Mouse (Mus musculus): Measurements from ENCODE around the gene Ranbp9. TPM values are rescaled to one million over a fixed set of nuclear protein-coding genes. Genes with fewer than 3 reads are reported as not detected.
A peak's percentile ranks its signal among the peaks of the same experiment; 100 is the strongest.

Gene Ranbp9
- total and polyA plus RNA-seq, 2 experiments from 2014 or later: 9.3 to 44.9 TPM

DNA sequence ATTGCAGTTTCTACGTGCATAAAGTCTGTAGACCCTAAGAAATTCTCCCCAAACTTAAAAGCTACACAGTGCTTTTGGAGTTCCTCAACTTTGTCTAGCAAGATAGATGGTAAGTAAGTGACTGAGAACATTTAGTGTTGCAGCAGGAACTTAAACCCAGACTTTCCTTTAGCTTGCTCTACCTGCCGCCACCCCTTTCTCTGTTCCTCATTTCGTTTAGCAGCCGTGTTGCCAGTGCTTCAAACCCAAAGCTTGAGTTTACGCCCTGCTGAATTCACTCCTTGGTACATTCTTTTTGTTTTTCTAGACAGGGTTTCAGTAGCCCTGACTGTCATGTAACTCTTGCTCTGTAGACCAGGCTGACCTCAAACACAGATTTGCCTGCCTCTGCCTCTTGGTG is 81.5 kb downstream of the Ranbp9 start:
- Histone ChIP-seq H3K4me3 (ENCODE audit: low read depth, low read length) (no peak overlapping the region), H3K4me1 (ENCODE audit: insufficient read depth) (no peaks in the 10 kb centered on the region), H3K27ac (ENCODE audit: low read depth, low read length) (no peak overlapping the region), H3K27me3 (ENCODE audit: insufficient read depth, low read length) (no peaks in the 10 kb centered on the region), H3K4me2 (ENCODE audit: low read depth) (no peak overlapping the region), H3K36me3 (ENCODE audit: insufficient read depth) (peaks cover 30% of the 10 kb centered on the region), H3K9me3 (ENCODE audit: low read length) (no peaks in the 10 kb centered on the region), H3K9ac (no peak overlapping the region)
- no peak for TF ChIP-seq CTCF (IDR thresholded peaks at IDR 0.05; ENCODE audit: low read depth)
- 82% methylated on average over 5 of the region's 5 CpGs for WGBS
- no peak for ATAC-seq
- no peak for DNase-seq

DNA sequence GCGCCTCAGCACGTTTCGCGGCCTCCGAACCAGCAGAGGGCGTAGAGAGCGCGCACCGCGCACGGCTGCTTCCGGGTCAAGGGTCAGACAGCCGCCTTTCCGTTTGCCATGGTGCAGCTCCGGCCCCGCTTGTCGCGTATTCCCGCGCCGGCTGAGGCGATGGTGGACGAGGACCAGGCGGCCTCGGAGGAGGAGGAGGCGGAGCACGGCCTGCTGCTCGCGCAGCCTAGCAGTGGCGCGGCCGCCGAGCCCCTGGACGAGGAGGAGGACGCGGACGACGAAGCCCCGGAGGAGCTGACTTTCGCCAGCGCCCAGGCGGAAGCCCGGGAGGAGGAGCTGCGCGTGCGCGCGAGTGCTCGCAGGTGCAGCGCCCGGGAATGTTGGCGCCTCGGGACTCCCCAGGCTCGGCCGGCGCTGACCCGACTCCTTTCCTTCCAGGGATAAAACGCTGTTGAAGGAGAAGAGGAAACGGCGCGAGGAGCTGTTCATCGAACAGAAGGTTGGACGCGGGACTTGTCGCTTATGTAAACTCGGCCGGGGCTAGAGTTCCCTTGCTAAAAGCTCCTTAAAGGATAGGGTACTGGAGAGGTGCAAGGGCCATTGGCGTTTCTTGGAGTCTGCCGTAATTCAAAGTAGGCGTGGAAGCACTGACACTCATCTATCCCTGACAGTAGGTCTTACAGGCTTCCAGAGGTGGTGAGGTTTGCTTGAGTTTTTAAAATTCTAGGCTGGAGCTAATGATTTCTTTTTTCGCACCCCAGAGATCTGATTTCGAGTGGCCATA is 82.6 kb downstream of the Ranbp9 start, which contains the start of gene Nol7:
TSS of gene Nol7 (plus strand) at position 94 of the 784 bp plus-strand sequence.
- ATAC-seq: peak; percentile 95

DNA sequence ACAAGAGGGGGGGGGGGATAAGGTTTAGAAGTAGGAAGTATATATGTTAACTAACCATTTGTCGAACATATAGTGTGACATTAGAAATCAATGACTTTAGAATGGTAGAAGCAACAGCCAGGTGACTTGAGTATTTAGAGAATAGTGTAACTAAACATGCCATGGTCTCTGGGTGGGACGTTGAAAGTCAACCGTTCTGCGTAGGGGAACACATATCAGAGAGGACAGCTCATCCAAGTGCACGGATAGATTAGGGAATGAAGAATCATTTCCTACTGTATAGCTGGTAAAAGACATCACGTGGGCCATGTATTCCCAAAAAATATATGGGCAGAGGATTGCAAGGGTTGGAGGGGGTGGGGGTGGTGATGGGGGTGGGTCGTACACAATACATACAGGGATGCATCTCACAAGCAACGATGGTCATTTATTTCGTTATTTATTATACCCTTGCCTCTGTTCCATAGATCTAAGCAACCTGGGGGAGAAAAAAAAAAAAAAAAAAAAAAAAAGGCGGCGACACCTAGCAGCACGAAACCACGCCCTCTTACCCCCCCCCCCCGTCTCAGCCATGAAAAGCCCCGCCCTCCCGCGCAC is 83.3 kb downstream of the Ranbp9 start:
- no peaks in the 10 kb centered on the region for H3K4me1 ChIP-seq (ENCODE audit: insufficient read depth)
- 46% methylated on average over 14 of the region's 17 CpGs for WGBS
- peak overlapping the region; percentile 48 for H3K4me2 ChIP-seq (ENCODE audit: low read depth)
- H3K27me3 ChIP-seq (ENCODE audit: insufficient read depth, low read length): no peaks in the 10 kb centered on the region
- H3K36me3 ChIP-seq (ENCODE audit: insufficient read depth): peaks cover 22% of the 10 kb centered on the region
- H3K27ac ChIP-seq (ENCODE audit: low read depth, low read length): 0 out of 2 replicates have a peak overlapping the region, but pooled peaks have one; percentile 16
- ATAC-seq (no peak; the same call in 1 of the 2 replicates), DNase-seq (no peak)
- peak overlapping the region; percentile 86 for H3K4me3 ChIP-seq (ENCODE audit: low read depth, low read length)
- no peak for TF ChIP-seq CTCF (IDR thresholded peaks at IDR 0.05; ENCODE audit: low read depth)
- H3K9me3 ChIP-seq (ENCODE audit: low read length): no peaks in the 10 kb centered on the region
- no peak overlapping the region for H3K9ac ChIP-seq

More for the DNA sequence above, 82.6 kb downstream of the Ranbp9 start, which contains the start of gene Nol7:
- TF ChIP-seq CTCF (IDR thresholded peaks at IDR 0.05; ENCODE audit: low read depth): peak; percentile 93
- peak; percentile 98 for DNase-seq
- Histone ChIP-seq H3K4me3 (ENCODE audit: low read depth, low read length) (peak within 1 kb of the TSS; percentile 86), H3K4me2 (ENCODE audit: low read depth) (peak within 1 kb of the TSS; percentile 48), H3K4me1 (ENCODE audit: insufficient read depth) (no peaks in the 10 kb centered on the region), H3K27me3 (ENCODE audit: insufficient read depth, low read length) (no peaks in the 10 kb centered on the region), H3K9ac (peak within 1 kb of the TSS; percentile 88), H3K9me3 (ENCODE audit: low read length) (no peaks in the 10 kb centered on the region), H3K27ac (ENCODE audit: low read depth, low read length) (peak within 1 kb of the TSS; percentile 95), H3K36me3 (ENCODE audit: insufficient read depth) (peaks cover 29% of the 10 kb centered on the region)
- WGBS: 2% methylated on average over 72 of the region's 72 CpGs

DNA sequence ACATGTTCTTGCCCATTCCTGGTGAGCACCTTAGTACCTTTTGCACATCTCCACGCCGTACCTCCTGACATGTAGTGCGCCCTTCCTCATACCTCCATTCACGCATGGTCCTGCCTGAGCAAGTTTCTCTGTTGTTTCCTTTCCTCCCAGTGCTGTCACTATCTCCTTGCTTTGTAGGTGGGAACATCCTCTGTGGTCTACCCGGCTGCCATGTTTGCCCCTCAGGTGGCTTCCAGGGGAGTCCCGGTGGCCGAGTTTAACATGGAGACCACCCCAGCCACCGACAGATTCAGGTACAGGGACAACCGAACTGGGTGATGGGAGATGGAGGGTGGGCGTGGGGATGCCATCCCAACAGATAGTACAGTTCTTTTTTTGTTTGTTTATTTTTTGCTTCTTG is 95.8 kb downstream of the Ranbp9 start:
- H3K9me3 ChIP-seq (ENCODE audit: low read length): no peaks in the 10 kb centered on the region
- ATAC-seq: no peak
- no peak overlapping the region for H3K9ac ChIP-seq
- H3K27ac ChIP-seq (ENCODE audit: low read depth, low read length): no peak overlapping the region
- no peaks in the 10 kb centered on the region for H3K4me1 ChIP-seq (ENCODE audit: insufficient read depth)
- no peak overlapping the region for H3K4me3 ChIP-seq (ENCODE audit: low read depth, low read length)
- DNase-seq: no peak
- peaks cover 4% of the 10 kb centered on the region; the same call in 1 of the 2 replicates for H3K36me3 ChIP-seq (ENCODE audit: insufficient read depth)
- no peak overlapping the region for H3K4me2 ChIP-seq (ENCODE audit: low read depth)
- no peak for TF ChIP-seq CTCF (IDR thresholded peaks at IDR 0.05; ENCODE audit: low read depth)
- no peaks in the 10 kb centered on the region for H3K27me3 ChIP-seq (ENCODE audit: insufficient read depth, low read length)
- 97% methylated on average over 10 of the region's 10 CpGs for WGBS

DNA sequence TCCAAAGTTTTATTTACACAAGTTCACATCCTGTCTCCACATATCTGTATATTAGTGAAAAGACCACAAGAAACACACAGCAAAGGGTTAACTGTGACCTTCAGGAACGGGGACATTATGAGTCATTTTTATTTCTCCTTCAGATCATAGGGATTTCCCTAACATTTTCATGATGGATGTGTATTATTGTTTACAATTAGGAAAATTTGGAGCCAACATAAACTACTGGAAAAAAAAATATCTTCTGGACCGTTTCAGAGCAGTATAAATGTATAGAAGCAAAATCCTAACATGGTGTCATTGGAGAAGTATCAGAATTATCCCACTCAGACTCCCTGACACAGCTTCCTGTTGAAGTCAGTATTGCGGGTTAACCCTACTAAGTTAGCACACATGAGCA is 101.1 kb downstream of the Ranbp9 start:
- Histone ChIP-seq H3K4me2 (ENCODE audit: low read depth) (no peak overlapping the region), H3K27me3 (ENCODE audit: insufficient read depth, low read length) (no peaks in the 10 kb centered on the region), H3K4me1 (ENCODE audit: insufficient read depth) (no peaks in the 10 kb centered on the region), H3K4me3 (ENCODE audit: low read depth, low read length) (no peak overlapping the region), H3K36me3 (ENCODE audit: insufficient read depth) (peaks cover 12% of the 10 kb centered on the region), H3K27ac (ENCODE audit: low read depth, low read length) (no peak overlapping the region), H3K9me3 (ENCODE audit: low read length) (no peaks in the 10 kb centered on the region), H3K9ac (no peak overlapping the region)
- TF ChIP-seq CTCF (IDR thresholded peaks at IDR 0.05; ENCODE audit: low read depth): no peak
- ATAC-seq: no peak
- WGBS: 84% methylated on average over 3 of the region's 3 CpGs
- no peak for DNase-seq

DNA sequence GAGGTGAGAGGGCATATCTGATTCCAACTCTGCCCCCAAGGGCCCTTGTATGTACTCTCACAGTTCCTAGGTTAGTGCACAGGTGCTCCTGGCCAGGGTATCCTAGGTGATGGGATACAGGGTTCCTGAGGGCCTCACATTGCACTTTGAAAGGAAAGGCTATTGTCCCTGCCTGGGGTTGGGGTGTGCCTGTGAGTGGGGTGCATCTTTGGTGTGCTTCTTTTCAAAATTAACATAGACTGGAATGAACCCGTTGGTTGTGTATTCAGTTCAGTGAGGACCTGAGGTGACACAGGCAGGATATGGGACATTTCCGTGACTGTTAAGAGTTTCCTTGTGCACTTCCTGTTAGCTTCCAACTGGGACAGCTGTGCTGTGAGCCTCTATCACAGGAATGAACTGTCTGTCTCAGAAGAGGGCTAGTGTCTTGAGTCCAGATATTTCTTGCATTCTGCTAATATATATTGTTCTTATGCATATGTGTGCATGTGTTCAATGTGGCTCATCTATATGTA is 106.1 kb downstream of the Ranbp9 start:
- Histone ChIP-seq H3K36me3 (ENCODE audit: insufficient read depth) (peaks cover 31% of the 10 kb centered on the region), H3K4me3 (ENCODE audit: low read depth, low read length) (no peak overlapping the region), H3K4me1 (ENCODE audit: insufficient read depth) (no peaks in the 10 kb centered on the region), H3K4me2 (ENCODE audit: low read depth) (no peak overlapping the region), H3K9ac (no peak overlapping the region), H3K9me3 (ENCODE audit: low read length) (no peaks in the 10 kb centered on the region), H3K27ac (ENCODE audit: low read depth, low read length) (no peak overlapping the region), H3K27me3 (ENCODE audit: insufficient read depth, low read length) (no peaks in the 10 kb centered on the region)
- no peak for ATAC-seq
- WGBS: 82% methylated on average over 2 of the region's 2 CpGs
- no peak for TF ChIP-seq CTCF (IDR thresholded peaks at IDR 0.05; ENCODE audit: low read depth)
- no peak for DNase-seq

DNA sequence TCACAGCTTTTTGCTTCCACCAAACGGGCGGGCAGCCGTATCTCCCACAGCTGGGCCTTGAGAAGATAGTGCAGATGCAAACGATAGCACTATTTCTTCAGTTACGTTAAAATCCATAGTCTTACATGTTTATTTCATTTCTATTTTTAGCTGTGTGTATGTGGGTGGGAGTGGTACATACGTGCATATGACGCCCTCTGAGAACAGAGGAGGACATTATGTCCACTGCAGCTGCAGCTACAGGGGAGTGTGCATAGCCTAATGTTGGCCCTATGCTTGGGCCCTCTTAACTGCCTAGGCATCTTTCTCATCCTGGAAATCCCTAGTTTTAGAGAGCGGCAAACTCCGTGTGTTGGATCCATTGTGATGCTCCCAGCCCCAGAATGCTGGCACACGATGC is 106.9 kb downstream of the Ranbp9 start:
- H3K4me2 ChIP-seq (ENCODE audit: low read depth): no peak overlapping the region
- H3K27ac ChIP-seq (ENCODE audit: low read depth, low read length): no peak overlapping the region
- peaks cover 31% of the 10 kb centered on the region for H3K36me3 ChIP-seq (ENCODE audit: insufficient read depth)
- no peaks in the 10 kb centered on the region for H3K9me3 ChIP-seq (ENCODE audit: low read length)
- DNase-seq (no peak), ATAC-seq (no peak)
- H3K4me3 ChIP-seq (ENCODE audit: low read depth, low read length): no peak overlapping the region
- H3K4me1 ChIP-seq (ENCODE audit: insufficient read depth): no peaks in the 10 kb centered on the region
- no peak for TF ChIP-seq CTCF (IDR thresholded peaks at IDR 0.05; ENCODE audit: low read depth)
- H3K9ac ChIP-seq: no peak overlapping the region
- 86% methylated on average over 10 of the region's 10 CpGs for WGBS
- H3K27me3 ChIP-seq (ENCODE audit: insufficient read depth, low read length): no peaks in the 10 kb centered on the region

Measured in forebrain, postnatal 0 days (tissue).